Mouse (Mus musculus) heart, embryonic 15.5 days (tissue): Measurements from ENCODE around the gene Gm19402. TPM values are rescaled to one million over a fixed set of nuclear protein-coding genes. Genes with fewer than 3 reads are reported as not detected.

Source experiments
- ATAC-seq: fragments of 200-750 bp; cut with Nextera tagmentation; replicated peaks from 2 replicates; pipeline ENCODE4 v1.8.0; 2017; ENCODE audit warnings: low read depth, moderate TSS enrichment; ENCODE audit not compliant: insufficient number of reproducible peaks, insufficient read depth, low FRiP score
- H3K27ac ChIP-seq: fragments of 300-500 bp; sonication (generic); 2 replicates; pipeline ENCODE4 v1.5.1; 2015; ENCODE audit warnings: mild to moderate bottlenecking, inconsistent platforms
- H3K27me3 ChIP-seq: fragments of 300-500 bp; sonication (generic); 2 replicates; pipeline ENCODE4 v1.6.1; 2015; ENCODE audit warnings: inconsistent platforms
- H3K36me3 ChIP-seq: fragments of 300-500 bp; sonication (generic); 2 replicates; pipeline ENCODE4 v1.6.1; 2015; ENCODE audit warnings: mild to moderate bottlenecking, inconsistent platforms
- H3K4me1 ChIP-seq: fragments of 300-500 bp; sonication (generic); replicated peaks from 2 replicates; pipeline ENCODE4 v1.6.1; 2015; ENCODE audit warnings: inconsistent platforms
- H3K4me2 ChIP-seq: fragments of 300-500 bp; sonication (generic); 2 replicates; pipeline ENCODE4 v1.6.1; 2015; ENCODE audit warnings: inconsistent platforms, mild to moderate bottlenecking, moderate library complexity
- H3K4me3 ChIP-seq: fragments of 300-500 bp; sonication (generic); 2 replicates; pipeline ENCODE4 v1.5.1; 2015; ENCODE audit warnings: mild to moderate bottlenecking, inconsistent platforms
- H3K9ac ChIP-seq: fragments of 300-500 bp; sonication (generic); 2 replicates; pipeline ENCODE4 v1.6.1; 2015; ENCODE audit warnings: mild to moderate bottlenecking, inconsistent platforms
- H3K9me3 ChIP-seq: fragments of 300-500 bp; sonication (generic); replicated peaks from 2 replicates; pipeline ENCODE4 v1.6.1; 2016; ENCODE audit warnings: inconsistent platforms
- WGBS: fragments of 180-500 bp; shearing (Covaris S2); methylation state at CpG from one replicate; pipeline ENCODE4 v1.1.7; 2015; ENCODE audit warnings: mixed read lengths; 5-methylcytosine and 5-hydroxymethylcytosine counted together
- microRNA counts: library from miRNA; unstranded; fragments of <30 nt; microRNA quantifications from one replicate; lab custom pipeline; 2016
- microRNA-seq: library from miRNA; unstranded; fragments of <30 nt; microRNA quantifications from one replicate; pipeline ENCODE4, GENCODE M21; 2016
- polyA plus RNA-seq: library from polyadenylated mRNA; unstranded; fragments of >200 nt; fragmentation: Nextera tagmentation; extraction: Ambion mirVana; gene quantifications from 2 replicates; pipeline ENCODE4 v1.2.1, GENCODE M21; 2015

The Gm19402 gene
- polyA plus RNA-seq, 1 experiment from 2014 or later, result not detected

DNA sequence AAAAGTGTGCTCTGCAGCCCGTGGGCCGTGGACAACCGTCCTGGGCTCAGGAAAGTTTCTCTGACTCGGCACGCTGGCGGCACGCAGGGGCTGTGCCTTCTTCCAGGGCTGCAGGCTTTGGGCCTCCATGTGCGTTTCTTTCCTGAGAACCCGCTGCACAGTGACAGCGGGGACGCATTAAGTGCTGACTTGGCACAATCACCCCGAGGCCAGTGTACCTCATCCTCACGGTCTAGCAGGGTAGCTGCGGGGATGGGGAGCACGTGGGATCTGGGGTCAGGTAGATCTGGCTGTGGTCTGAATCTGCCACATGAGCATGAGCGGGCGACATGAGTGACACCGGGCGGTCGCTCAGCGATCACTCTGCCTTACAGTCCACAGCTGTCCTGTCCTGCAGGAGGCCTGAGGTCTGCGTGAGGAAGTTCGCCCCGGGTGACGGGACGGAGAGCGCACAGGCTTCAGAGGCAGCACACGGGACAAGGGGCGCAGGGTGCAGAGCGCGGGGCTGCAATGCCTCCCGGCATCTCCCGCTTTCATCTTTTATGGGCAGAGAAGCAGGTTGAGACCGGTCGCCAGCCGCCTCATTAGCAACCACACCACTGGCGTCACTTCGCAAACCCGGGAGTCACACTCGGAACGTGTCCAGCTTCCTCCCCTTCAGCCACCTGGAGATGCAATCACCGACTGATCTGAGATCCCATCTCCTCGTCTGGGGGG lies 26.4 kb downstream of the Gm19402 start:
- Histone ChIP-seq H3K9ac (no peak overlapping the region), H3K27me3 (peaks cover 25% of the 10 kb centered on the region), H3K36me3 (no peaks in the 10 kb centered on the region), H3K9me3 (no peaks in the 10 kb centered on the region), H3K4me2 (peak overlapping the region; percentile 37; the same call in 1 of the 2 replicates), H3K4me1 (no peaks in the 10 kb centered on the region), H3K27ac (no peak overlapping the region), H3K4me3 (no peak overlapping the region)
- WGBS, result 31% methylated on average over 43 of the region's 43 CpGs
- ATAC-seq, result no peak

DNA sequence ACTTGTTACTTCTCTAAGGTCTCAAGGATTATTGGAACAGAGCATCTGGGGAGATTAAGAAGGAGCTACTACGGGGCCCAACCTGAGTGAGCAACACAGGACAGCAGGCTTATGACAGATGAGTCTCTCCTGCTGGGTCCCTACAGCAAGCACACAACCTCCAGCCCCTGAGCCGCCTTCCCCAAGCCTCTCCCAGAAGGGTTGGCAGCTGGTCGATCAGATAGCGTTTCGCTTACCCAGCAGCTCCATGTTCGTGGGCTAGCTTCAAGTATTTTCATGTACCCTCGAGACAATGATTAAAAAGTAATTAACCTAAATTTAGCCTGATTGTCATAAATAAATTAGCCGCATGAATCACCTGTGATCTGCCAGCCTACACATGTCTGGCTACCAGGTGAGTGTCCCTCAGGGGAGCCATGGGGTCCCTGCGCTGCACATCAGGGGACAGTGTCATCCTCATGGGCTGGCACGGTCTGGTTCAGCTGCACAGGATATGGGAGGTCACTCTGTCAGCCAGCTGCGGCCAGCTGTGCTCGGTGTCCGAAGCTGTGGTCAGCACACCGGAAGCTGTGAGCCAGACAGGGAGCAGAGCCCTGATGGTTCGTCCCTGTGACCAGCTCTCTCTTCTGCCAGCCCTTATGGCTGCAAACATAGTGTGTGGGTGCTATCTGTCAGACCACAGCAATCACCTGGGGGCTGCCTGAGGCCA lies 32.1 kb downstream of the Gm19402 start:
- ATAC-seq, result no peak
- Histone ChIP-seq H3K27me3 (peaks cover 2% of the 10 kb centered on the region), H3K9ac (no peak overlapping the region), H3K4me1 (no peaks in the 10 kb centered on the region), H3K36me3 (no peaks in the 10 kb centered on the region), H3K9me3 (no peaks in the 10 kb centered on the region), H3K4me2 (no peak overlapping the region), H3K27ac (no peak overlapping the region), H3K4me3 (no peak overlapping the region)
- 60% methylated on average over 15 of the region's 15 CpGs for WGBS

DNA sequence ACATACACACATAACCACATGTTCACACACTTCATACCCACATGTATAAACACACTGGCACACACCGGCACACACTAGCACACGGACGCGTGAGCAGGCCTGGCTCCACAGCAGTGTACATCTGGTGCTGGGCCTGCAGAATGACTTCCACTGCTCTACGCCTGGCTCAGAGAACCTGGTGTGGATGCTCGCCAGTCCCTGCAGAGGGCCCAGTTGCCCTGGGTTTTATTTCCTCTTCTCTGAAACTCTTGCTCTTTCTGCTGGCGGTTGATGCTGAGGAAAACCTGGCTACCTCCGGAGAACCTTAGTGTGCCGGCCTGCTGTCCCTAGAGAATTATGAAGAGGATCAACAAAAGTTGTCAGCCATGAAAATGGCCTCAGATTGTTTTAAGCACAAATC lies 38.5 kb downstream of the Gm19402 start:
- no peak for ATAC-seq
- Histone ChIP-seq H3K27me3 (no peaks in the 10 kb centered on the region), H3K4me3 (no peak overlapping the region), H3K27ac (no peak overlapping the region), H3K9me3 (no peaks in the 10 kb centered on the region), H3K36me3 (no peaks in the 10 kb centered on the region), H3K9ac (no peak overlapping the region), H3K4me2 (no peak overlapping the region), H3K4me1 (no peaks in the 10 kb centered on the region; the same call in 1 of the 2 replicates)
- WGBS, result 87% methylated on average over 9 of the region's 9 CpGs

DNA sequence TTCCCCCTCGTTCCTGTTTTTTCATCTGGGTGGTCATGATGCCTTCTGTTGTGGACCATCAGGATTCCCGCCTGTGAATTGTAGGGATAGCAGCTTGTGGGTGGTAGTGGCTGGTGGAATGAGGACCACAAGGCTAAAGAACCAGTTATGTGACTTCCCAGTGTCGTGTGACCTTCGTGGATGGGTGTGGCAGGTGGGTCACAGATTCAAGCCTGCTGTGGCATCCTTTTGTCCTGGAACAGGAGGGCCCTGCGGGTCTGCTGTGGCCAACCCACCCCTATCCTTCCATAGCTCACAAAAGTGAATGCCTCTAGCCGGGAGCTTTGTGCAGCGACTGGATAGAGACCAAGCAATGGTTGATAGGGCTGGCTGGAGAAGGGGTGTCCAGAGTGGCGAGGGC lies 42.7 kb downstream of the Gm19402 start:
- ATAC-seq, result no peak
- Histone ChIP-seq H3K4me3 (no peak overlapping the region), H3K27me3 (no peaks in the 10 kb centered on the region), H3K4me1 (peaks cover 3% of the 10 kb centered on the region), H3K9me3 (no peaks in the 10 kb centered on the region), H3K36me3 (peaks cover 34% of the 10 kb centered on the region), H3K9ac (no peak overlapping the region), H3K27ac (no peak overlapping the region), H3K4me2 (no peak overlapping the region)
- WGBS, result 91% methylated on average over 8 of the region's 8 CpGs

GRCm38 (mm10) chr10:77647461-77647860 lies 43.1 kb downstream of the Gm19402 start:
- no peak for ATAC-seq
- H3K9ac ChIP-seq, result no peak overlapping the region
- H3K4me3 ChIP-seq, result no peak overlapping the region
- peaks cover 36% of the 10 kb centered on the region for H3K36me3 ChIP-seq
- WGBS, result 50% methylated on average over 1 of the region's 1 CpGs
- H3K4me2 ChIP-seq, result no peak overlapping the region
- no peaks in the 10 kb centered on the region for H3K27me3 ChIP-seq
- H3K9me3 ChIP-seq, result no peaks in the 10 kb centered on the region
- H3K4me1 ChIP-seq, result peaks cover 3% of the 10 kb centered on the region
- no peak overlapping the region for H3K27ac ChIP-seq

DNA sequence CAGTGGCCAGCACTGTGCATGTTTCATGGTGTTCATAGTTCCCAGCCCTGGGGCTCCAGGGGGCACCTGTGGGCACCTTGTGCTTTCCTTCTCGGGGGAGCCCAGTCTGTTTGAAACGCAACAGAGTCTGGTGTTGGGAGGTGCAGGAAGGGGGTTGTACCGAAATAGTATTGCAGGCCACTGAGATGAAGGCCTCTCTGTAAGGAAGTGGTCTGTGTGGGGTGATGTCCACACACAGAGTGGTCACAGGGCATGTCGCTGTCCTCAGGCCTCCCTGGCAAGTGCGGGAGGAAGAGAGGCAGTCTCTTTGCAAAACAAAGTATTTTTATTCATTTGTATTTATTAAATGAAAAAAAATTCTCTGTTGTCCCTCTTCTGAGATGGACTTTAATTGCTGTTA lies 45.0 kb downstream of the Gm19402 start:
- Histone ChIP-seq H3K9ac (no peak overlapping the region), H3K36me3 (peaks cover 50% of the 10 kb centered on the region), H3K4me1 (peaks cover 3% of the 10 kb centered on the region), H3K27me3 (no peaks in the 10 kb centered on the region), H3K9me3 (no peaks in the 10 kb centered on the region), H3K4me2 (no peak overlapping the region), H3K4me3 (no peak overlapping the region), H3K27ac (no peak overlapping the region)
- WGBS, result 87% methylated on average over 5 of the region's 5 CpGs
- no peak for ATAC-seq

- Histone ChIP-seq H3K9ac (no peak overlapping the region), H3K9me3 (no peaks in the 10 kb centered on the region), H3K27me3 (no peaks in the 10 kb centered on the region), H3K4me1 (peaks cover 16% of the 10 kb centered on the region), H3K27ac (no peak overlapping the region), H3K4me3 (no peak overlapping the region), H3K4me2 (no peak overlapping the region), H3K36me3 (peaks cover 50% of the 10 kb centered on the region)
- 58% methylated on average over 7 of the region's 7 CpGs for WGBS
- ATAC-seq, result no peak
Observed at GRCm38 (mm10) chr10:77643160-77643559, 47.4 kb downstream of the Gm19402 start.

MicroRNA genes within 50 kb of the gene (microRNA counts, 519-probe panel; counts per million panel counts)
- microRNA mmu-miR-1930 (lab: Ali Mortazavi, UCI), result 1,395 counts per million, percentile 7 among the panel's probes with 10 or more counts

Small RNAs within 50 kb of the gene (microRNA-seq; reads per million reads assigned to microRNA genes)
- 7.6 reads per million, percentile 23 among the genes with 10 or more reads in this experiment for gene Mir1930

Other genes with a start within 250 kb of the Gm19402 start
- gene Fam207a, start 175.0 kb downstream of the Gm19402 start, polyA plus RNA-seq, result 21.3 and 28.1 TPM in 2 replicates
- gene Itgb2, start 160.5 kb downstream of the Gm19402 start, polyA plus RNA-seq, result 2.1 and 6.2 TPM in 2 replicates
- 105 and 125 TPM in 2 replicates for gene Pttg1ip, start 109.0 kb downstream of the Gm19402 start, polyA plus RNA-seq
- 138 and 169 TPM in 2 replicates for gene Sumo3, start 84.7 kb downstream of the Gm19402 start, polyA plus RNA-seq
- 0.60 and 3.9 TPM in 2 replicates for gene Gm49325, start 84.6 kb downstream of the Gm19402 start, polyA plus RNA-seq
- gene Ube2g2, start 68.5 kb downstream of the Gm19402 start, polyA plus RNA-seq, result 66.3 and 85.1 TPM in 2 replicates
- 0.42 TPM in 1 of 2 replicates, not detected in the other for gene Tspear, start 4.2 kb downstream of the Gm19402 start, polyA plus RNA-seq
- not detected in 2 replicates for gene Gm9508, start 6.5 kb upstream of the Gm19402 start, polyA plus RNA-seq
- not detected in 2 replicates for gene Gm10272, start 15.9 kb upstream of the Gm19402 start, polyA plus RNA-seq
- not detected in 2 replicates for gene Gm10024, start 20.7 kb upstream of the Gm19402 start, polyA plus RNA-seq
- not detected in 2 replicates for gene Gm10142, start 25.1 kb upstream of the Gm19402 start, polyA plus RNA-seq
- gene Krtap12-1, start 29.8 kb upstream of the Gm19402 start, polyA plus RNA-seq, result not detected in 2 replicates
- not detected in 2 replicates for gene Gm10100, start 35.7 kb upstream of the Gm19402 start, polyA plus RNA-seq
- not detected in 2 replicates for gene Gm18596, start 51.9 kb upstream of the Gm19402 start, polyA plus RNA-seq
- not detected in 2 replicates for gene Gm9736, start 60.6 kb upstream of the Gm19402 start, polyA plus RNA-seq
- gene Gm3233, start 68.9 kb upstream of the Gm19402 start, polyA plus RNA-seq, result not detected in 2 replicates
- not detected in 2 replicates for gene Gm3238, start 80.6 kb upstream of the Gm19402 start, polyA plus RNA-seq
- gene Gm7138, start 86.2 kb upstream of the Gm19402 start, polyA plus RNA-seq, result not detected in 2 replicates
- not detected in 2 replicates for gene Gm3250, start 91.8 kb upstream of the Gm19402 start, polyA plus RNA-seq
- gene Gm7137, start 97.4 kb upstream of the Gm19402 start, polyA plus RNA-seq, result not detected in 2 replicates
- gene Gm9639, start 104.3 kb upstream of the Gm19402 start, polyA plus RNA-seq, result not detected in 2 replicates
- gene Gm19668, start 108.4 kb upstream of the Gm19402 start, polyA plus RNA-seq, result not detected in 2 replicates
- gene Gm9507, start 121.1 kb upstream of the Gm19402 start, polyA plus RNA-seq, result not detected in 2 replicates
- gene Gm2696, start 123.9 kb upstream of the Gm19402 start, polyA plus RNA-seq, result not detected in 2 replicates
- not detected in 2 replicates for gene Krtap10-4, start 136.3 kb upstream of the Gm19402 start, polyA plus RNA-seq
- gene Krtap10-10, start 145.2 kb upstream of the Gm19402 start, polyA plus RNA-seq, result not detected in 2 replicates
- gene Gm36176, start 156.0 kb upstream of the Gm19402 start, polyA plus RNA-seq, result not detected in 2 replicates
- not detected in 2 replicates for gene Gm10318, start 162.1 kb upstream of the Gm19402 start, polyA plus RNA-seq
- gene Gm3285, start 171.2 kb upstream of the Gm19402 start, polyA plus RNA-seq, result not detected in 2 replicates
- gene Lrrc3, start 211.8 kb upstream of the Gm19402 start, polyA plus RNA-seq, result 1.1 and 2.2 TPM in 2 replicates